Mouse (Mus musculus): ENCODE measurements around the gene Sec31a. TPM values are rescaled to one million over a fixed set of nuclear protein-coding genes. Genes with fewer than 3 reads are reported as not detected.

The Sec31a gene
- polyA plus RNA-seq, 1 experiment from 2014 or later = 54.7 TPM

DNA sequence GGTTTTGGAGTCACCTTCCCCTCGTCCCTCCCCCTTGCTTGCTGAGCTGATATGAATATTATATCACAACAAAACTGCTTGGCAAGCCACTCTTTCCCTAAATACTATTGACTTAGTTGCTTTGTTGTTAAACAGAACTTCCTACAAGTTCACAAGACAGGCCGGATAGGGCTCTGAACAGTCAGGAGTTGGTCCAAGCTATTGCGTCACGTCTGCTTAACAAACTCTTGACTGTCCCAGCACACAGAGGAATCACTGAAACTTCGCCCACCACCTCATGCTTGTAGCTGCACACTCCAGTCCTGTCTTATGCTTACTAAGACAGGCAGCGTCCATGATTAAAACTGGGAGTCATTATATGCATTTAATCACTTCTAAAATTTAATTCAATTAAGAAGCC is 46.9 kb downstream of the Sec31a start:
- H3K9me3 ChIP-seq (ENCODE audit: low read length) = no peaks in the 10 kb centered on the region
- no peaks in the 10 kb centered on the region for H3K27me3 ChIP-seq (ENCODE audit: insufficient read depth, low read length)
- TF ChIP-seq EP300 (IDR thresholded peaks at IDR 0.05; ENCODE audit: low read depth) = no peak
- no peak for TF ChIP-seq CTCF (IDR thresholded peaks at IDR 0.05; ENCODE audit: low read depth)
- 56% methylated on average over 6 of the region's 6 CpGs for WGBS (ENCODE audit: insufficient replicate concordance)
- H3K27ac ChIP-seq (ENCODE audit: low read depth) = peak overlapping the region; percentile 41; the same call in 1 of the 2 replicates
- no peak overlapping the region for H3K4me2 ChIP-seq (ENCODE audit: low read depth, low read length)
- no peak overlapping the region for H3K4me3 ChIP-seq (ENCODE audit: low read depth, low read length)
- ATAC-seq (peak; percentile 62), DNase-seq (no peak)
- H3K4me1 ChIP-seq (ENCODE audit: insufficient read depth) = peaks cover 2% of the 10 kb centered on the region; the same call in 1 of the 2 replicates
- no peak overlapping the region for H3K9ac ChIP-seq (replicated peaks)
- H3K36me3 ChIP-seq (replicated peaks; ENCODE audit: insufficient read depth, low read length) = peaks cover 59% of the 10 kb centered on the region

- TF ChIP-seq CTCF (IDR thresholded peaks at IDR 0.05; ENCODE audit: low read depth) (no peak), EP300 (IDR thresholded peaks at IDR 0.05; ENCODE audit: low read depth) (no peak)
- DNase-seq = no peak
- H3K4me3 ChIP-seq (ENCODE audit: low read depth, low read length) = no peak overlapping the region
- H3K4me2 ChIP-seq (ENCODE audit: low read depth, low read length) = no peak overlapping the region
- WGBS (ENCODE audit: insufficient replicate concordance) = 70% methylated on average over 5 of the region's 5 CpGs
- H3K9me3 ChIP-seq (ENCODE audit: low read length) = no peaks in the 10 kb centered on the region
- H3K36me3 ChIP-seq (replicated peaks; ENCODE audit: insufficient read depth, low read length) = peaks cover 57% of the 10 kb centered on the region
- H3K27me3 ChIP-seq (ENCODE audit: insufficient read depth, low read length) = no peaks in the 10 kb centered on the region
- ATAC-seq = peak; percentile 73; the same call in 1 of the 2 replicates
- H3K4me1 ChIP-seq (ENCODE audit: insufficient read depth) = peaks cover 2% of the 10 kb centered on the region; the same call in 1 of the 2 replicates
- no peak overlapping the region for H3K9ac ChIP-seq (replicated peaks)
- H3K27ac ChIP-seq (ENCODE audit: low read depth) = peak overlapping the region; percentile 55
Measured at GRCm38 (mm10) chr5:100368527-100368926, 47.5 kb downstream of the Sec31a start.

- no peak for TF ChIP-seq EP300 (IDR thresholded peaks at IDR 0.05; ENCODE audit: low read depth)
- TF ChIP-seq CTCF (IDR thresholded peaks at IDR 0.05; ENCODE audit: low read depth) = no peak
- DNase-seq = no peak
- no peak overlapping the region for H3K4me3 ChIP-seq (ENCODE audit: low read depth, low read length)
- H3K9ac ChIP-seq (replicated peaks) = no peak overlapping the region
- H3K27ac ChIP-seq (ENCODE audit: low read depth) = no peak overlapping the region
- no peaks in the 10 kb centered on the region for H3K27me3 ChIP-seq (ENCODE audit: insufficient read depth, low read length)
- H3K4me1 ChIP-seq (ENCODE audit: insufficient read depth) = peaks cover 2% of the 10 kb centered on the region; the same call in 1 of the 2 replicates
- no peak for ATAC-seq
- 93% methylated on average over 2 of the region's 2 CpGs for WGBS (ENCODE audit: insufficient replicate concordance)
- peaks cover 57% of the 10 kb centered on the region for H3K36me3 ChIP-seq (replicated peaks; ENCODE audit: insufficient read depth, low read length)
- no peaks in the 10 kb centered on the region for H3K9me3 ChIP-seq (ENCODE audit: low read length)
- H3K4me2 ChIP-seq (ENCODE audit: low read depth, low read length) = no peak overlapping the region
Measured at GRCm38 (mm10) chr5:100367051-100367450, 49.0 kb downstream of the Sec31a start.

DNA sequence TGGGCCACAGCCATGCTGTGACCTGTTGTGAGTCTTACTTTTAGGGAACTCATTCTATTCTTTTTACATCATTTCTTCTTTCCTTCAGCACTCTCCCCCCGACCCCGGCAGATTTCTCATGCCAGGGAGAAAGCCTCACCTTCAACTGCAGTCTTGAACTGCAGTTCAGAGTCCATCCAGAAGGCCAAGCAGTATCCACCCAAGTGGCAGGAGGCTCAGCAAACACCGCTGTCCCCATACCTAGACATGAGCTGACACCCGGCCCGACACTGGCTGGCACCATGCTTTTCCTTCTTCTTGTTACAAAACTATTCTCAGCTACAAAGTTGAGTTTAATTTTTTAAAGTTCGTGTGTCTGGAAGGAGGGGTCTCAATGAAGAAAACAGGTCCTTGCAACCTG is 55.7 kb downstream of the Sec31a start:
- WGBS (ENCODE audit: insufficient replicate concordance) = 81% methylated on average over 6 of the region's 6 CpGs
- TF ChIP-seq CTCF (IDR thresholded peaks at IDR 0.05; ENCODE audit: low read depth) (no peak), EP300 (IDR thresholded peaks at IDR 0.05; ENCODE audit: low read depth) (no peak)
- no peak for ATAC-seq
- no peak overlapping the region for H3K9ac ChIP-seq (replicated peaks)
- no peaks in the 10 kb centered on the region for H3K27me3 ChIP-seq (ENCODE audit: insufficient read depth, low read length)
- no peak overlapping the region for H3K4me3 ChIP-seq (ENCODE audit: low read depth, low read length)
- no peaks in the 10 kb centered on the region for H3K4me1 ChIP-seq (ENCODE audit: insufficient read depth)
- no peak for DNase-seq
- no peak overlapping the region for H3K4me2 ChIP-seq (ENCODE audit: low read depth, low read length)
- no peak overlapping the region for H3K27ac ChIP-seq (ENCODE audit: low read depth)
- H3K9me3 ChIP-seq (ENCODE audit: low read length) = no peaks in the 10 kb centered on the region
- peaks cover 29% of the 10 kb centered on the region for H3K36me3 ChIP-seq (replicated peaks; ENCODE audit: insufficient read depth, low read length)

GRCm38 (mm10) chr5:100358334-100358733 is 57.7 kb downstream of the Sec31a start:
- Histone ChIP-seq H3K9me3 (ENCODE audit: low read length) (no peaks in the 10 kb centered on the region), H3K27me3 (ENCODE audit: insufficient read depth, low read length) (no peaks in the 10 kb centered on the region), H3K4me3 (ENCODE audit: low read depth, low read length) (no peak overlapping the region), H3K36me3 (replicated peaks; ENCODE audit: insufficient read depth, low read length) (peaks cover 15% of the 10 kb centered on the region), H3K4me2 (ENCODE audit: low read depth, low read length) (no peak overlapping the region), H3K27ac (ENCODE audit: low read depth) (no peak overlapping the region), H3K4me1 (ENCODE audit: insufficient read depth) (no peaks in the 10 kb centered on the region), H3K9ac (replicated peaks) (no peak overlapping the region)
- 36% methylated on average over 8 of the region's 8 CpGs for WGBS (ENCODE audit: insufficient replicate concordance)
- DNase-seq = no peak
- TF ChIP-seq EP300 (IDR thresholded peaks at IDR 0.05; ENCODE audit: low read depth) = no peak
- TF ChIP-seq CTCF (IDR thresholded peaks at IDR 0.05; ENCODE audit: low read depth) = no peak
- no peak for ATAC-seq

- TF ChIP-seq EP300 (IDR thresholded peaks at IDR 0.05; ENCODE audit: low read depth) = no peak
- TF ChIP-seq CTCF (IDR thresholded peaks at IDR 0.05; ENCODE audit: low read depth) = no peak
- Histone ChIP-seq H3K27ac (ENCODE audit: low read depth) (no peak overlapping the region), H3K4me1 (ENCODE audit: insufficient read depth) (no peaks in the 10 kb centered on the region), H3K9ac (replicated peaks) (no peak overlapping the region), H3K4me3 (ENCODE audit: low read depth, low read length) (no peak overlapping the region), H3K4me2 (ENCODE audit: low read depth, low read length) (no peak overlapping the region), H3K27me3 (ENCODE audit: insufficient read depth, low read length) (no peaks in the 10 kb centered on the region), H3K9me3 (ENCODE audit: low read length) (no peaks in the 10 kb centered on the region), H3K36me3 (replicated peaks; ENCODE audit: insufficient read depth, low read length) (no peaks in the 10 kb centered on the region)
- DNase-seq (no peak), ATAC-seq (no peak)
- 88% methylated on average over 20 of the region's 20 CpGs for WGBS (ENCODE audit: insufficient replicate concordance)
Measured at GRCm38 (mm10) chr5:100354644-100355043, 61.4 kb downstream of the Sec31a start.

Measured in liver, postnatal 0 days (tissue).